Mouse (Mus musculus) skeletal muscle tissue, adult 2 months (tissue): ENCODE measurements around the gene Cog7.

Experiments
- DNase-seq: peaks from one replicate; pipeline ENCODE4 v3.0.0-alpha.2; 2012; ENCODE audit warnings: low read depth, low spot score

The Cog7 gene

GRCm38 (mm10) chr7:121954891-121955669 is 26.4 kb downstream of the Cog7 start:
- DNase-seq, result no peak

GRCm38 (mm10) chr7:121947513-121947912 is 34.0 kb downstream of the Cog7 start:
- DNase-seq, result no peak

- DNase-seq, result no peak
These were observed 35.3 kb downstream of the Cog7 start for GRCm38 (mm10) chr7:121946196-121946595.

GRCm38 (mm10) chr7:121942371-121942770 is 39.1 kb downstream of the Cog7 start:
- no peak for DNase-seq

- DNase-seq, result no peak
These were observed 39.9 kb downstream of the Cog7 start for GRCm38 (mm10) chr7:121941640-121942039.

- DNase-seq, result no peak
These were observed 40.5 kb downstream of the Cog7 start for GRCm38 (mm10) chr7:121941016-121941415.

- DNase-seq, result no peak
These were observed 41.8 kb downstream of the Cog7 start for GRCm38 (mm10) chr7:121939729-121940128.

- DNase-seq, result no peak
These were observed 42.3 kb downstream of the Cog7 start for GRCm38 (mm10) chr7:121939244-121939643.

GRCm38 (mm10) chr7:121938124-121938891 is 43.2 kb downstream of the Cog7 start:
- DNase-seq, result no peak

- no peak for DNase-seq
These were observed 44.5 kb downstream of the Cog7 start for GRCm38 (mm10) chr7:121936861-121937630.

GRCm38 (mm10) chr7:121935906-121936794 is 45.4 kb downstream of the Cog7 start:
- DNase-seq, result peak; percentile 66

GRCm38 (mm10) chr7:121934346-121934745 is 47.2 kb downstream of the Cog7 start:
- no peak for DNase-seq

GRCm38 (mm10) chr7:121933675-121934074 is 47.8 kb downstream of the Cog7 start:
- no peak for DNase-seq

- DNase-seq, result no peak
These were observed 50.3 kb downstream of the Cog7 start for GRCm38 (mm10) chr7:121931246-121931645.

GRCm38 (mm10) chr7:121927882-121928281 is 53.6 kb downstream of the Cog7 start:
- no peak for DNase-seq

GRCm38 (mm10) chr7:121924361-121924760 is 57.1 kb downstream of the Cog7 start:
- no peak for DNase-seq

- DNase-seq, result no peak
These were observed 67.6 kb downstream of the Cog7 start for GRCm38 (mm10) chr7:121913944-121914343.

- no peak for DNase-seq
These were observed 69.3 kb downstream of the Cog7 start for GRCm38 (mm10) chr7:121912250-121912649.

GRCm38 (mm10) chr7:121906879-121907278 is 74.6 kb downstream of the Cog7 start:
- no peak for DNase-seq

- no peak for DNase-seq
These were observed 78.6 kb downstream of the Cog7 start for GRCm38 (mm10) chr7:121902757-121903411.

GRCm38 (mm10) chr7:121899940-121900339 is 81.6 kb downstream of the Cog7 start:
- no peak for DNase-seq
